9 mouse cellular contexts compared by ENCODE assay signal in genomic region chr1:176879005-176879404, GRCm38 (mm10).
DNase-seq lines count a peak whose midpoint lies in the region; ATAC-seq and TF ChIP-seq lines count a peak whose summit lies in the region.
"Had no signal": no experiment of that assay in that cellular context is flagged by ENCODE, and none has a peak within 500 bp of the region (broad histone marks: within the 10 kb centered on the region; RNA-seq: fewer than 3 reads in every experiment).

No protein-coding gene starts in this region.

- H3K9me3 ChIP-seq in hindbrain, embryonic 16.5 days (ENCODE audit: control insufficient read depth, low read length), result no peaks in the 10 kb centered on the region
- H3K9me3 ChIP-seq: neural tube, embryonic 12.5 days had no signal

- TF ChIP-seq POLR2A in thymus, adult 2 months (IDR thresholded peaks at IDR 0.05; ENCODE audit: control insufficient read depth, extremely low read depth, insufficient read depth, low read length, poor library complexity), result no peak

- no peak overlapping the region for H3K27ac ChIP-seq in thymus, adult 2 months (ENCODE audit: control insufficient read depth, insufficient read depth, low read length)
- no peak overlapping the region for H3K27ac ChIP-seq in hindbrain, embryonic 16.5 days (ENCODE audit: low read depth, low read length)
- H3K27ac ChIP-seq: neural tube, embryonic 12.5 days had no signal

- TF ChIP-seq CTCF in thymus, adult 2 months (IDR thresholded peaks at IDR 0.05; ENCODE audit: borderline replicate concordance, control insufficient read depth, extremely low read depth, insufficient read depth, low read length, poor library complexity), result no peak

- no peak overlapping the region for H3K9ac ChIP-seq in hindbrain, embryonic 16.5 days (ENCODE audit: low read depth, low read length)
- H3K9ac ChIP-seq: neural tube, embryonic 12.5 days had no signal

- H3K27me3 ChIP-seq in thymus, adult 2 months (ENCODE audit: control insufficient read depth, insufficient read depth, low read length), result no peaks in the 10 kb centered on the region
- no peaks in the 10 kb centered on the region for H3K27me3 ChIP-seq in hindbrain, embryonic 16.5 days (replicated peaks; ENCODE audit: control insufficient read depth, insufficient read depth, low read length)
- H3K27me3 ChIP-seq: neural tube, embryonic 12.5 days had no signal

- H3K4me1 ChIP-seq in thymus, adult 2 months (replicated peaks; ENCODE audit: control insufficient read depth, insufficient read depth, low read length), result no peaks in the 10 kb centered on the region; the same call in 1 of the 2 replicates
- H3K4me1 ChIP-seq in hindbrain, embryonic 16.5 days (ENCODE audit: control insufficient read depth, insufficient read depth, low read depth, low read length), result peaks cover 4% of the 10 kb centered on the region

- H3K4me2 ChIP-seq in hindbrain, embryonic 16.5 days (ENCODE audit: low read length), result no peak overlapping the region
- H3K4me2 ChIP-seq: neural tube, embryonic 12.5 days had no signal

- peak; percentile 28 to 79 for DNase-seq in frontal cortex, adult 2 months (ENCODE audit: extremely low spot score in 1 of 2, low spot score in 1 of 2)
- DNase-seq in frontal cortex, postnatal 10 days (ENCODE audit: low spot score in 2 of 2), result no peak
- DNase-seq in thymus, adult 2 months, result peak; percentile 55
- DNase-seq in thymus, adult 18-20 months, result no peak
- DNase-seq in thymus, postnatal 4 days, result peak; percentile 35
- no peak for DNase-seq in kidney, postnatal 36 days
- DNase-seq in adrenal gland, postnatal 25 days, result no peak

- H3K36me3 ChIP-seq in thymus, adult 2 months (ENCODE audit: control insufficient read depth, insufficient read depth, low read length), result no peaks in the 10 kb centered on the region
- H3K36me3 ChIP-seq in hindbrain, embryonic 16.5 days (ENCODE audit: control insufficient read depth, insufficient read depth, low read length), result no peaks in the 10 kb centered on the region
- H3K36me3 ChIP-seq: neural tube, embryonic 12.5 days had no signal

- WGBS in thymus, adult 2 months, result 92% methylated on average over 2 of the region's 2 CpGs
- WGBS in hindbrain, embryonic 16.5 days, result 42% methylated on average over 2 of the region's 2 CpGs

- 0 out of 2 replicates have a peak, but pooled peaks have one; percentile 29 for ATAC-seq in hindbrain, embryonic 16.5 days

- H3K4me3 ChIP-seq in thymus, adult 2 months (ENCODE audit: control insufficient read depth, insufficient read depth, low read length), result no peak overlapping the region
- no peak overlapping the region for H3K4me3 ChIP-seq in hindbrain, embryonic 16.5 days (ENCODE audit: low read length)
- H3K4me3 ChIP-seq: neural tube, embryonic 12.5 days had no signal

Comparison
In these comparisons a context has a peak if more than half of its experiments do, and no peak if none do; other contexts are left out.
1. DNase-seq: peak in frontal cortex, adult 2 months (2 of 2), thymus, adult 2 months (single experiment) and thymus, postnatal 4 days (single experiment); none in frontal cortex, postnatal 10 days (0 of 2), thymus, adult 18-20 months (0 of 2), kidney, postnatal 36 days (0 of 2) and adrenal gland, postnatal 25 days (single experiment).